Mouse (Mus musculus): Measurements from ENCODE around the gene Sox15. TPM values are rescaled to one million over a fixed set of nuclear protein-coding genes. Genes with fewer than 3 reads are reported as not detected.

The Sox15 gene
- total RNA-seq, 4 experiments from 2014 or later = not detected

DNA sequence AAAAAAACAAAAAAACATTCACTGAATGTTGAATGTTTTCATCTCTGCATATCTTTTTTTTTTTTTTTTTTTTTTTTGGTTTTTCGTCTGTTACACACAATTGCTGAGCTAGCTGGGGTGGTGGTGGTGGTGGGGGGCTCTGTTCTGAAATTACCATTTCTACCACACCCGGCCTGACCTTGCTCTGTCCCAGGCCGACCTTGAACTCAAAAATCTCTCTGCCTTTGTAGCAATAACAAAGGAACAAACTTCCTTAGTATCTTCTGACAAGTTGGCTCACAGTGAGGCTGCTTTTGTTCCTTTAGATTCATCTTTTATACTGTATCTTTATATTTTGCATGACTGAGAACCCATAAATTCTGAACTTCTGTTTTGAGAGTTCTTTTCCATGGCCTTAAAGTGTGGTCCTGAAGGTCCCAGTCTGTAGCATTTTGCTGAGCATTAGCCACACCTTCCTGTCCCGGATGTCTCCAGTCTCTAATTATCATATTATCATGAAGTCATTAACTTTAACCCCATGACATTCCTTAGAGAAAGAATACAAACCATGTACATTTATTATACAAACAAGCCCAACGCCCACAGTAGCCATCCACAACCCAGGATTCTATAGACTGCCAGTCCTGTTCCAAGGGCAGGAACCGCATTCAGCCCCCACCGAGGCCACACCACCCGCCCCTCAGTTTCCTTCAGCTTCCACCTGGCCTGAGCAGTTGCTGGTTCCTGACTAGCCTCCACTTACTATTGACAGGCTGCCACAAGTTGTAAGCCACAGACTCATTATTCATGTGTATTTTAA lies 48.9 kb downstream of the Sox15 start:
- no peak for DNase-seq

- no peak for DNase-seq
Measured at GRCm38 (mm10) chr11:69704613-69705010, 49.5 kb downstream of the Sox15 start.

Small RNAs within 50 kb of the gene (microRNA-seq; reads per million reads assigned to microRNA genes)
- gene Mir1934 (3.7 to 4.2 reads per million in 2 experiments), gene Mir467f (0 reads per million in 2 experiments)

Other genes with a start within 250 kb of the Sox15 start
- 10 to 100 TPM; 20.4 to 44.2 (median 35.1) TPM for gene Kdm6b, start 241.6 kb upstream of the Sox15 start, total RNA-seq (2022)
- gene Dnah2, start 106.2 kb upstream of the Sox15 start, total RNA-seq (2022) = 1 to 10 TPM in 1 of 4 experiments, under 1 TPM in 3; 0.14 to 1.0 (median 0.70) TPM
- gene Efnb3, start 95.1 kb upstream of the Sox15 start, total RNA-seq (2022) = under 1 TPM; 0.77 to 0.86 (median 0.81) TPM
- 10 to 100 TPM in 3 of 4 experiments, 1 to 10 TPM in 1; 9.1 to 11.9 (median 11.0) TPM for gene Wrap53, start 75.1 kb upstream of the Sox15 start, total RNA-seq (2022)
- 10 to 100 TPM; 57.6 to 71.1 (median 64.0) TPM for gene Trp53, start 75.0 kb upstream of the Sox15 start, total RNA-seq (2022)
- gene Atp1b2, start 49.4 kb upstream of the Sox15 start, total RNA-seq (2022) = 10 to 100 TPM; 22.5 to 47.8 (median 38.2) TPM
- not detected for gene Shbg, start 37.4 kb upstream of the Sox15 start, total RNA-seq (2022)
- gene Sat2, start 33.3 kb upstream of the Sox15 start, total RNA-seq (2022) = 10 to 100 TPM in 2 of 4 experiments, 1 to 10 TPM in 2; 7.3 to 17.8 (median 12.8) TPM
- 100 to 1,000 TPM in 1 of 4 experiments, 10 to 100 TPM in 3; 75.8 to 112 (median 91.2) TPM for gene Fxr2, start 22.3 kb upstream of the Sox15 start, total RNA-seq (2022)
- gene Mpdu1, start 7.3 kb downstream of the Sox15 start, total RNA-seq (2022) = 100 to 1,000 TPM; 107 to 123 (median 113) TPM
- 10 to 100 TPM; 17.9 to 43.8 (median 30.0) TPM for gene Cd68, start 10.8 kb downstream of the Sox15 start, total RNA-seq (2022)
- 100 to 1,000 TPM; 500 to 614 (median 555) TPM for gene Eif4a1, start 17.1 kb downstream of the Sox15 start, total RNA-seq (2022)
- 10 to 100 TPM; 72.5 to 92.1 (median 85.0) TPM for gene Senp3, start 26.8 kb downstream of the Sox15 start, total RNA-seq (2022)
- 1 to 10 TPM; 2.5 to 7.3 (median 4.5) TPM for gene Tnfsf13, start 30.5 kb downstream of the Sox15 start, total RNA-seq (2022)
- 10 to 100 TPM; 24.1 to 47.6 (median 36.3) TPM for gene Tnfsf12, start 40.5 kb downstream of the Sox15 start, total RNA-seq (2022)
- gene Tnfsfm13, start 40.8 kb downstream of the Sox15 start, total RNA-seq (2022) = 1 to 10 TPM; 3.4 to 8.4 (median 7.9) TPM
- gene Polr2a, start 103.3 kb downstream of the Sox15 start, total RNA-seq (2022) = 100 to 1,000 TPM in 2 of 4 experiments, 10 to 100 TPM in 2; 85.2 to 125 (median 101) TPM
- gene Slc35g3, start 106.7 kb downstream of the Sox15 start, total RNA-seq (2022) = not detected
- gene Zbtb4, start 110.6 kb downstream of the Sox15 start, total RNA-seq (2022) = 100 to 1,000 TPM in 2 of 4 experiments, 10 to 100 TPM in 2; 73.0 to 121 (median 97.6) TPM
- gene Chrnb1, start 140.6 kb downstream of the Sox15 start, total RNA-seq (2022) = 1 to 10 TPM; 1.5 to 8.1 (median 5.0) TPM
- 10 to 100 TPM in 2 of 4 experiments, 1 to 10 TPM in 2; 2.5 to 32.7 (median 16.9) TPM for gene Fgf11, start 146.5 kb downstream of the Sox15 start, total RNA-seq (2022)
- gene Tmem102, start 150.3 kb downstream of the Sox15 start, total RNA-seq (2022) = 1 to 10 TPM in 1 of 4 experiments, under 1 TPM in 3; 0.45 to 1.1 (median 0.72) TPM
- gene Gm39566, start 160.0 kb downstream of the Sox15 start, total RNA-seq (2022) = not detected
- not detected for gene Spem2, start 163.2 kb downstream of the Sox15 start, total RNA-seq (2022)
- gene Spem1, start 166.9 kb downstream of the Sox15 start, total RNA-seq (2022) = under 1 TPM in 1 of 4 experiments, not detected in 3; 0.38 TPM
- gene Nlgn2, start 182.5 kb downstream of the Sox15 start, total RNA-seq (2022) = 10 to 100 TPM; 22.2 to 48.7 (median 35.8) TPM
- gene Tmem256, start 183.2 kb downstream of the Sox15 start, total RNA-seq (2022) = 100 to 1,000 TPM; 122 to 164 (median 149) TPM
- gene Plscr3, start 191.1 kb downstream of the Sox15 start, total RNA-seq (2022) = 10 to 100 TPM; 40.2 to 69.1 (median 62.1) TPM
- gene Tnk1, start 203.4 kb downstream of the Sox15 start, total RNA-seq (2022) = under 1 TPM in 2 of 4 experiments, not detected in 2; 0.11 to 0.20 TPM
- not detected for gene Tmem95, start 222.7 kb downstream of the Sox15 start, total RNA-seq (2022)
- 1 to 10 TPM; 4.3 to 6.2 (median 5.5) TPM for gene Kctd11, start 226.1 kb downstream of the Sox15 start, total RNA-seq (2022)
- 1 to 10 TPM in 2 of 4 experiments, under 1 TPM in 2; 0.31 to 1.9 (median 0.86) TPM for gene Acap1, start 240.2 kb downstream of the Sox15 start, total RNA-seq (2022)
- gene 2810408A11Rik, start 245.7 kb downstream of the Sox15 start, total RNA-seq (2022) = 1 to 10 TPM in 1 of 4 experiments, under 1 TPM in 3; 0.23 to 2.4 (median 0.71) TPM
- gene Neurl4, start 245.8 kb downstream of the Sox15 start, total RNA-seq (2022) = 10 to 100 TPM; 36.4 to 71.4 (median 51.5) TPM

All from adrenal gland, adult 8-10 months (tissue).